24 mouse cellular contexts compared by ENCODE assay signal in genomic region chr7:66591594-66592290, GRCm38 (mm10).
"Had no signal": no experiment of that assay in that cellular context is flagged by ENCODE, and none has a peak within 500 bp of the region (broad histone marks: within the 10 kb centered on the region; RNA-seq: fewer than 3 reads in every experiment).

No protein-coding gene starts in this region.

- H3K36me3 ChIP-seq: heart, embryonic 12.5 days; hindbrain, embryonic 10.5 days; hindbrain, embryonic 12.5 days; limb, embryonic 13.5 days; limb, embryonic 15.5 days; liver, embryonic 12.5 days had no signal

- H3K27ac ChIP-seq: gastrocnemius, adult 2 months; heart, adult 2 months; hindbrain, embryonic 10.5 days; hindbrain, embryonic 12.5 days; hindbrain, embryonic 14.5 days; layer of hippocampus, adult 2 months; limb, embryonic 13.5 days; limb, embryonic 15.5 days; liver, embryonic 12.5 days; liver, embryonic 14.5 days had no signal

- H3K27me3 ChIP-seq: heart, embryonic 12.5 days; hindbrain, embryonic 12.5 days; limb, embryonic 13.5 days; limb, embryonic 15.5 days; liver, embryonic 12.5 days had no signal

- ATAC-seq: hindbrain, embryonic 16.5 days; inflammation-experienced regulatory T-cells, adult 6 months; intestine, embryonic 16.5 days; liver, embryonic 12.5 days had no signal

- DNase-seq: gastrocnemius, adult 2 months; gastrocnemius, postnatal 10 days; gastrocnemius, postnatal 25 days; heart, adult 2 months; heart, postnatal 10 days; heart, postnatal 4 days; kidney, adult 18-20 months; kidney, adult 8-10 months; kidney, postnatal 10 days; kidney, postnatal 25 days; kidney, postnatal 4 days; left cerebral cortex, postnatal 4 days had no signal

- H3K4me3 ChIP-seq: gastrocnemius, adult 2 months; heart, adult 2 months; heart, embryonic 12.5 days; hindbrain, embryonic 10.5 days; hindbrain, embryonic 12.5 days; layer of hippocampus, adult 2 months; limb, embryonic 13.5 days; limb, embryonic 15.5 days; liver, embryonic 12.5 days had no signal

- H3K9ac ChIP-seq: heart, embryonic 12.5 days; hindbrain, embryonic 12.5 days; hindbrain, embryonic 14.5 days; limb, embryonic 13.5 days; limb, embryonic 15.5 days; liver, embryonic 12.5 days; liver, embryonic 14.5 days had no signal

- H3K9me3 ChIP-seq: hindbrain, embryonic 10.5 days; hindbrain, embryonic 12.5 days; limb, embryonic 15.5 days; liver, embryonic 12.5 days had no signal

- H3K4me1 ChIP-seq: hindbrain, embryonic 10.5 days; hindbrain, embryonic 12.5 days; limb, embryonic 13.5 days; limb, embryonic 15.5 days had no signal

- H3K4me2 ChIP-seq: heart, embryonic 12.5 days; hindbrain, embryonic 12.5 days; hindbrain, embryonic 14.5 days; limb, embryonic 13.5 days; limb, embryonic 15.5 days; liver, embryonic 12.5 days had no signal
